Mouse (Mus musculus) cerebellum, postnatal 36 days (tissue): ENCODE data around the gene Rmi1.
"Not testable (repeated sequence)": the region's sequence is repeated elsewhere in the genome, so short reads cannot be mapped to it uniquely, and the experiment has no call there.

ENCODE experiments used
- DNase-seq, 2 experiments: peaks; one replicate each; pipeline ENCODE4 v3.0.0; 2021 to 2022; ENCODE audit warnings: mixed read lengths in 2 of 2

Gene Rmi1

GRCm38 (mm10) chr13:58401135-58402002 lies 679 bp upstream of the Rmi1 start:
- DNase-seq = peak; percentile 68 to 79

GRCm38 (mm10) chr13:58402744-58403110 lies 679 bp downstream of the Rmi1 start:
- DNase-seq = no peak

- not testable (repeated sequence) for DNase-seq
These were observed 1.2 kb downstream of the Rmi1 start, which contains the start of gene Hnrnpk for GRCm38 (mm10) chr13:58403243-58403642. Gene Hnrnpk, minus strand, starts transcription at chr13:58403343.

GRCm38 (mm10) chr13:58411073-58411472 lies 9.0 kb downstream of the Rmi1 start:
- DNase-seq = no peak

- DNase-seq = no peak
These were observed 13.3 kb downstream of the Rmi1 start for GRCm38 (mm10) chr13:58415374-58415773.

GRCm38 (mm10) chr13:58415838-58416237 lies 13.8 kb downstream of the Rmi1 start:
- DNase-seq = no peak

- DNase-seq = no peak
These were observed 16.6 kb downstream of the Rmi1 start for GRCm38 (mm10) chr13:58418656-58419055.

GRCm38 (mm10) chr13:58419266-58419665 lies 17.2 kb downstream of the Rmi1 start:
- no peak for DNase-seq

- no peak for DNase-seq
These were observed 19.0 kb downstream of the Rmi1 start for GRCm38 (mm10) chr13:58421026-58421425.

GRCm38 (mm10) chr13:58422242-58422641 lies 20.2 kb downstream of the Rmi1 start:
- DNase-seq = no peak

- DNase-seq = no peak
These were observed 21.1 kb downstream of the Rmi1 start for GRCm38 (mm10) chr13:58423061-58423660.

GRCm38 (mm10) chr13:58439716-58440115 lies 37.7 kb downstream of the Rmi1 start:
- no peak for DNase-seq

GRCm38 (mm10) chr13:58443326-58443725 lies 41.3 kb downstream of the Rmi1 start:
- DNase-seq = no peak

GRCm38 (mm10) chr13:58443787-58444186 lies 41.7 kb downstream of the Rmi1 start:
- DNase-seq = no peak

- no peak for DNase-seq
These were observed 44.5 kb downstream of the Rmi1 start for GRCm38 (mm10) chr13:58446541-58446940.

GRCm38 (mm10) chr13:58450459-58451182 lies 48.6 kb downstream of the Rmi1 start:
- DNase-seq = no peak

- no peak for DNase-seq
These were observed 50.2 kb downstream of the Rmi1 start for GRCm38 (mm10) chr13:58452246-58452645.

- DNase-seq = no peak
These were observed 50.8 kb downstream of the Rmi1 start for GRCm38 (mm10) chr13:58452651-58453413.

GRCm38 (mm10) chr13:58453541-58453940 lies 51.5 kb downstream of the Rmi1 start:
- no peak for DNase-seq

GRCm38 (mm10) chr13:58456547-58456946 lies 54.5 kb downstream of the Rmi1 start:
- no peak for DNase-seq

GRCm38 (mm10) chr13:58458811-58459210 lies 56.8 kb downstream of the Rmi1 start:
- not testable (repeated sequence) for DNase-seq
